Mouse (Mus musculus) G1E (cell line): Measurements from ENCODE around the gene Nek9.

Source experiments
- CTCF ChIP-seq: IDR thresholded peaks from 2 replicates; pipeline ENCODE4 v1.5.1; 2012; ENCODE audit warnings: low read depth, low read length, inconsistent platforms, mixed read lengths
- GATA1 ChIP-seq: IDR thresholded peaks from 2 replicates; pipeline ENCODE4 v1.6.1; 2012; ENCODE audit warnings: borderline replicate concordance, low read length, inconsistent platforms, mixed read lengths
- GATA2 ChIP-seq: IDR thresholded peaks from 2 replicates; pipeline ENCODE4 v1.6.1; 2012; ENCODE audit warnings: low read depth, low read length, inconsistent platforms, borderline replicate concordance
- POLR2AphosphoS5 ChIP-seq: IDR thresholded peaks from 2 replicates; pipeline ENCODE4 v1.6.1; 2012; ENCODE audit warnings: low read depth, low read length, inconsistent platforms; ENCODE audit not compliant: insufficient replicate concordance
- TAL1 ChIP-seq: conservative IDR thresholded peaks from 2 replicates; pipeline ENCODE4 v1.6.1; 2012; ENCODE audit warnings: low read depth, low read length, inconsistent platforms, mixed read lengths

- no peak for TF ChIP-seq CTCF
- no peak for TF ChIP-seq POLR2AphosphoS5
- no peak for TF ChIP-seq GATA1
- no peak for TF ChIP-seq TAL1
- TF ChIP-seq GATA2, result no peak
Observed at GRCm38 (mm10) chr12:85368441-85369063, 29.4 kb upstream of the Nek9 start.
